Mouse (Mus musculus): ENCODE measurements around the gene G0s2. TPM values are rescaled to one million over a fixed set of nuclear protein-coding genes. Genes with fewer than 3 reads are reported as not detected.

Gene G0s2
- total and polyA plus RNA-seq, 2 experiments from 2014 or later, result 93.3 to 122 TPM

DNA sequence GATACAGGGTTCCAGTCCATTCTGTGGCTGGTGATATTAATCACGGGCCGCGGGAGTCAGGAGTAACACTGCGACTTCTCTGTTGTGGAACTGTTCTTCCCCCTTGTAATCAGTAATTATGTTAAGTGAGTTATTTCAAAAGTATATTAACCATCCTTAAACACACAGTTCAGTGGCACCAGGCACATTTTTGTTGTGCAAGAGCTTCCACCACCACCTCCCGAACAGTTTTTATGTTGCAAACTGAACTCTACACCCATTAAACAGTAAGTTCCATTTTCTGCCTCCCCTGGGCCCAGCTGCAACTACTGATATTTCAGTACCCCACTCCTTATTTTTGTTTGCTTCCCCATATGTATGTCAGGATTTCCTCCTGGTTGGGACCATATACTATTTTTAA, 43.4 kb downstream of the G0s2 start:
- 0 out of 2 replicates have a peak, but pooled peaks cover 4% of the 10 kb centered on the region for H3K4me1 ChIP-seq (ENCODE audit: control insufficient read depth, insufficient read depth)
- 90% methylated on average over 5 of the region's 5 CpGs for WGBS
- DNase-seq (ENCODE audit: low spot score), result no peak
- H3K36me3 ChIP-seq (replicated peaks; ENCODE audit: control insufficient read depth, insufficient read depth, low read length), result no peaks in the 10 kb centered on the region
- H3K4me3 ChIP-seq (ENCODE audit: low read depth, low read length), result no peak overlapping the region
- no peak for ATAC-seq (ENCODE audit: insufficient read depth, low read depth)
- TF ChIP-seq EP300 (IDR thresholded peaks at IDR 0.05; ENCODE audit: low read depth), result no peak
- TF ChIP-seq CTCF (IDR thresholded peaks at IDR 0.05; ENCODE audit: low read depth), result no peak
- H3K27ac ChIP-seq (ENCODE audit: low read depth), result no peak overlapping the region
- no peak overlapping the region for H3K4me2 ChIP-seq (ENCODE audit: low read depth, low read length)
- H3K9ac ChIP-seq (replicated peaks; ENCODE audit: low read depth, low read length), result no peak overlapping the region
- no peaks in the 10 kb centered on the region for H3K9me3 ChIP-seq (replicated peaks; ENCODE audit: control insufficient read depth, low read length)
- H3K27me3 ChIP-seq (ENCODE audit: control insufficient read depth, insufficient read depth, low read length), result no peaks in the 10 kb centered on the region

DNA sequence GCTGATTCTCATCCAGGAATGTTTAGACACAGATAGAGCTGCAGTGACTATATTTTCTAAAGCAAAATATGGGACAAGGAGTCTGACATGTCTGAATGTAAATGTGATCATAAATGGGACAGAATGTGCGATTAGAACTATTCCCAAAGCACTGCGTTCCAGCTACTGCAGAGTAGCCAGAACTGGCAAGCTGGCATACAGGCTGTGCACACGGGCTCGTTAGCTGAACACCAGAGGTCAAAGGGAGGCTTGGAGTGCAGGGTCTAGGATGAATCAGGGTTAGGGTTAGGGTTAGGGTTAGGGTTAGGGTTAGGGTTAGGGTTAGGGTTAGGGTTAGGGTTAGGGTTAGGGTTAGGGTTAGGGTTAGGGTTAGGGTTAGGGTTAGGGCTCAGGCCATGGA, 45.5 kb downstream of the G0s2 start:
- 91% methylated on average over 4 of the region's 4 CpGs for WGBS
- H3K36me3 ChIP-seq (replicated peaks; ENCODE audit: control insufficient read depth, insufficient read depth, low read length), result no peaks in the 10 kb centered on the region
- DNase-seq (ENCODE audit: low spot score) (no peak), ATAC-seq (ENCODE audit: insufficient read depth, low read depth) (no peak)
- H3K9me3 ChIP-seq (replicated peaks; ENCODE audit: control insufficient read depth, low read length), result no peaks in the 10 kb centered on the region
- H3K4me2 ChIP-seq (ENCODE audit: low read depth, low read length), result no peak overlapping the region
- H3K27ac ChIP-seq (ENCODE audit: low read depth), result no peak overlapping the region
- no peak overlapping the region for H3K4me3 ChIP-seq (ENCODE audit: low read depth, low read length)
- TF ChIP-seq EP300 (IDR thresholded peaks at IDR 0.05; ENCODE audit: low read depth), result no peak
- TF ChIP-seq CTCF (IDR thresholded peaks at IDR 0.05; ENCODE audit: low read depth), result no peak
- H3K27me3 ChIP-seq (ENCODE audit: control insufficient read depth, insufficient read depth, low read length), result no peaks in the 10 kb centered on the region
- no peak overlapping the region for H3K9ac ChIP-seq (replicated peaks; ENCODE audit: low read depth, low read length)
- H3K4me1 ChIP-seq (ENCODE audit: control insufficient read depth, insufficient read depth), result 0 out of 2 replicates have a peak, but pooled peaks cover 4% of the 10 kb centered on the region

DNA sequence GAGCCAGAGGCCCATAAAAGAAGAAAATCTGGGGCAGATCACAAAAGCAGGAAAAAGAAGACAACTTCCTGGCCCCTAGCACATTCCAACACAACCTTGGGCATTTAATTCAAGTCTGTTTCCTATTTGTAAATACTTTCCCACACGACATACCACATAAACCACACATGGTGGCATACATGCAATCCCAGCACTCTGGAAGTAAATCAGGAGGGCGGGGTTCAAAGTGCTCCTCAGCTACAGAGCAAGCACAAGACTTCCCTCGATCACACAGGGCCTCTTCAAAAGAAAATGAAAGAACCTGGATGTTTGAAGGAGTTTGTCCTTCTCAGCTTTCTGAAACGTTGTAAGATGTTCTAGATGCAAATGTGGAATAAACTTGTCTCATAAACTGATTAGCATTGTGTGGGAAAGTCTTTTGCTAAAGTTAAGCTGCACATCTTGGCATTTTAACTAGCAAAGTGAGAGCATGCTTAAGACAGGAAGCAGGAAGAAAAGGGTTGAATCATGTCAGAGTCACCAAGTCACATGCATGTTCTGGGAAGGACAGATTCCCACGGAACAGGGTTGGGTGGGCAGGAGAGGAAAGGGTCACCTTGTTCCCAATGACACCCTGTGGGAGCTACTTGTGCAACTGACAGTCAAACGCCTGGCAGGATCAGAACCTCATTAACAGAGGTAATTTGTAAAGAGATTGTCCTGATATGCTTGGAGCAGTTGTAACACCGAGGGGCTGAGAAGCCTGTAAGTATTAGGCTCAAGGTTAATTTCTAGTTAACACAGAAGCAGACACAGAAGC, 46.1 kb downstream of the G0s2 start:
- 0 out of 2 replicates have a peak, but pooled peaks cover 4% of the 10 kb centered on the region for H3K4me1 ChIP-seq (ENCODE audit: control insufficient read depth, insufficient read depth)
- no peak overlapping the region for H3K9ac ChIP-seq (replicated peaks; ENCODE audit: low read depth, low read length)
- ATAC-seq (ENCODE audit: insufficient read depth, low read depth) (no peak), DNase-seq (ENCODE audit: low spot score) (no peak)
- no peak for TF ChIP-seq EP300 (IDR thresholded peaks at IDR 0.05; ENCODE audit: low read depth)
- no peak for TF ChIP-seq CTCF (IDR thresholded peaks at IDR 0.05; ENCODE audit: low read depth)
- no peak overlapping the region for H3K27ac ChIP-seq (ENCODE audit: low read depth)
- no peaks in the 10 kb centered on the region for H3K9me3 ChIP-seq (replicated peaks; ENCODE audit: control insufficient read depth, low read length)
- H3K4me2 ChIP-seq (ENCODE audit: low read depth, low read length), result no peak overlapping the region
- no peak overlapping the region for H3K4me3 ChIP-seq (ENCODE audit: low read depth, low read length)
- no peaks in the 10 kb centered on the region for H3K36me3 ChIP-seq (replicated peaks; ENCODE audit: control insufficient read depth, insufficient read depth, low read length)
- H3K27me3 ChIP-seq (ENCODE audit: control insufficient read depth, insufficient read depth, low read length), result no peaks in the 10 kb centered on the region
- 35% methylated on average over 7 of the region's 7 CpGs for WGBS

DNA sequence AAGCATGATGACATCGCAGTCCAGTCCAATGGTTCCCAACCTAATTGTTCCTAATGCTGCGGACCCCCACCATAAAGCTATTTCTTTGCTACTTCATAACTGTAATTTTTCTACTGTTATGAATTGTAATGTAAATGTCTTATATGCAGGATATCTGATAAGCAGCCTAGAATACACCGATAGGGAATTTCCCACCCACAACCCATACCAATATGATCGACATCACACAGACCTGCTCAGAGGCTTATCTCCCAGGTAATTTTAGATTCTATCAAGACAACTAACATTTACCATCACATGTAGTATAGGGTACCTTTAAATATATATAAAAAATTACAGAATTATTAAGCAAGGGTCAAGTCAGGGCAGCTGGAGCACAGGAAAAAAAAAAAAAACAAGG, 46.9 kb downstream of the G0s2 start:
- H3K4me1 ChIP-seq (ENCODE audit: control insufficient read depth, insufficient read depth), result 0 out of 2 replicates have a peak, but pooled peaks cover 4% of the 10 kb centered on the region
- H3K4me2 ChIP-seq (ENCODE audit: low read depth, low read length), result no peak overlapping the region
- no peak for TF ChIP-seq CTCF (IDR thresholded peaks at IDR 0.05; ENCODE audit: low read depth)
- no peak for TF ChIP-seq EP300 (IDR thresholded peaks at IDR 0.05; ENCODE audit: low read depth)
- H3K9ac ChIP-seq (replicated peaks; ENCODE audit: low read depth, low read length), result no peak overlapping the region
- no peaks in the 10 kb centered on the region for H3K9me3 ChIP-seq (replicated peaks; ENCODE audit: control insufficient read depth, low read length)
- DNase-seq (ENCODE audit: low spot score) (no peak), ATAC-seq (ENCODE audit: insufficient read depth, low read depth) (no peak)
- 88% methylated on average over 4 of the region's 4 CpGs for WGBS
- H3K4me3 ChIP-seq (ENCODE audit: low read depth, low read length), result no peak overlapping the region
- no peak overlapping the region for H3K27ac ChIP-seq (ENCODE audit: low read depth)
- H3K36me3 ChIP-seq (replicated peaks; ENCODE audit: control insufficient read depth, insufficient read depth, low read length), result no peaks in the 10 kb centered on the region
- H3K27me3 ChIP-seq (ENCODE audit: control insufficient read depth, insufficient read depth, low read length), result no peaks in the 10 kb centered on the region

DNA sequence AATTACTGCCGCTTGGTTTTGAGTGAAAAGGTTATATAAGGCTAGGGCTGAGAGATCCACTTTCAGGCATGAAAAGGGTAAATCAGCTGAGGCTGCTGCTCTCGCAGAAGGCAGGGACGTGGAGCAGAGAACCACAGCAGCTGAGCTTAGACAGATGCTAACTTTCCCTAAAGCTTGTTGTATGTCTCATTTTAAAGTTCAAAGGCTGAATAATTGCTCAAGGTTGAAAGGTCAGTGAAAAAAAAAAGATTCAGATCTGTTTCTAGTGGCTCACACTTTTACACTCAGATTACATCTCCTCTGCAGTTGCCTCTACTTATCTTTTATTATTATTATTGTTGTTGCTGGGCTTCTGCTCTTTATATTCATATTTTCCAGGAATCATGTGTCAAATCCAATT, 47.5 kb downstream of the G0s2 start:
- Histone ChIP-seq H3K27ac (ENCODE audit: low read depth) (no peak overlapping the region), H3K36me3 (replicated peaks; ENCODE audit: control insufficient read depth, insufficient read depth, low read length) (no peaks in the 10 kb centered on the region), H3K4me2 (ENCODE audit: low read depth, low read length) (no peak overlapping the region), H3K4me3 (ENCODE audit: low read depth, low read length) (no peak overlapping the region), H3K9me3 (replicated peaks; ENCODE audit: control insufficient read depth, low read length) (no peaks in the 10 kb centered on the region), H3K27me3 (ENCODE audit: control insufficient read depth, insufficient read depth, low read length) (no peaks in the 10 kb centered on the region), H3K9ac (replicated peaks; ENCODE audit: low read depth, low read length) (no peak overlapping the region), H3K4me1 (ENCODE audit: control insufficient read depth, insufficient read depth) (0 out of 2 replicates have a peak, but pooled peaks cover 4% of the 10 kb centered on the region)
- ATAC-seq (ENCODE audit: insufficient read depth, low read depth) (no peak), DNase-seq (ENCODE audit: low spot score) (no peak)
- no peak for TF ChIP-seq CTCF (IDR thresholded peaks at IDR 0.05; ENCODE audit: low read depth)
- no peak for TF ChIP-seq EP300 (IDR thresholded peaks at IDR 0.05; ENCODE audit: low read depth)
- WGBS, result 77% methylated on average over 3 of the region's 3 CpGs

Other genes starting within 250 kb of the G0s2 start
- under 0.01 and 0.08 TPM in 2 replicates for gene Syt14, start 237.4 kb downstream of the G0s2 start, total RNA-seq (2014; rRNA removed; ENCODE audit: low replicate concordance)
- 0.03 and 0.04 TPM in 2 replicates for gene Syt14, start 237.4 kb downstream of the G0s2 start, polyA plus RNA-seq (2015; fragmentation: Nextera tagmentation; extraction: Ambion mirVana)
- 2.1 and 6.3 TPM in 2 replicates for gene Diexf, start 142.9 kb downstream of the G0s2 start, total RNA-seq (2014; rRNA removed; ENCODE audit: low replicate concordance)
- 2.1 and 2.8 TPM in 2 replicates for gene Diexf, start 142.9 kb downstream of the G0s2 start, polyA plus RNA-seq (2015; fragmentation: Nextera tagmentation; extraction: Ambion mirVana)
- 3.4 and 6.6 TPM in 2 replicates for gene Irf6, start 120.1 kb downstream of the G0s2 start, total RNA-seq (2014; rRNA removed; ENCODE audit: low replicate concordance)
- 2.2 and 2.5 TPM in 2 replicates for gene Irf6, start 120.1 kb downstream of the G0s2 start, polyA plus RNA-seq (2015; fragmentation: Nextera tagmentation; extraction: Ambion mirVana)
- 17.7 and 23.2 TPM in 2 replicates for gene A130010J15Rik, start 105.2 kb downstream of the G0s2 start, total RNA-seq (2014; rRNA removed; ENCODE audit: low replicate concordance)
- 9.8 and 11.3 TPM in 2 replicates for gene A130010J15Rik, start 105.2 kb downstream of the G0s2 start, polyA plus RNA-seq (2015; fragmentation: Nextera tagmentation; extraction: Ambion mirVana)
- 0.08 and 0.61 TPM in 2 replicates for gene Traf3ip3, start 71.5 kb downstream of the G0s2 start, total RNA-seq (2014; rRNA removed; ENCODE audit: low replicate concordance)
- 0.54 and 0.79 TPM in 2 replicates for gene Traf3ip3, start 71.5 kb downstream of the G0s2 start, polyA plus RNA-seq (2015; fragmentation: Nextera tagmentation; extraction: Ambion mirVana)
- 9.8 and 19.2 TPM in 2 replicates for gene Lamb3, start 65.5 kb downstream of the G0s2 start, total RNA-seq (2014; rRNA removed; ENCODE audit: low replicate concordance)
- 6.0 and 8.1 TPM in 2 replicates for gene Lamb3, start 65.5 kb downstream of the G0s2 start, polyA plus RNA-seq (2015; fragmentation: Nextera tagmentation; extraction: Ambion mirVana)
- gene Hsd11b1, start 9.1 kb downstream of the G0s2 start, total RNA-seq (2014; rRNA removed; ENCODE audit: low replicate concordance), result 7.3 and 12.7 TPM in 2 replicates
- gene Hsd11b1, start 9.1 kb downstream of the G0s2 start, polyA plus RNA-seq (2015; fragmentation: Nextera tagmentation; extraction: Ambion mirVana), result 1.6 and 1.9 TPM in 2 replicates
- gene Camk1g, start 97.1 kb upstream of the G0s2 start, total RNA-seq (2014; rRNA removed; ENCODE audit: low replicate concordance), result 12.0 and 14.3 TPM in 2 replicates
- gene Camk1g, start 97.1 kb upstream of the G0s2 start, polyA plus RNA-seq (2015; fragmentation: Nextera tagmentation; extraction: Ambion mirVana), result 9.0 and 9.7 TPM in 2 replicates

Measured in heart, postnatal 0 days (tissue).